Mouse (Mus musculus): ENCODE measurements around the gene Snph. TPM values are rescaled to one million over a fixed set of nuclear protein-coding genes. Genes with fewer than 3 reads are reported as not detected.

Gene Snph
- polyA plus RNA-seq (2017; shearing (Covaris generic)), result 1 to 10 TPM; 1.1 to 4.4 TPM

GRCm38 (mm10) chr2:151632159-151632814, at the start of gene Snph:
Gene Snph, minus strand, starts transcription at chr2:151632593.

DNA sequence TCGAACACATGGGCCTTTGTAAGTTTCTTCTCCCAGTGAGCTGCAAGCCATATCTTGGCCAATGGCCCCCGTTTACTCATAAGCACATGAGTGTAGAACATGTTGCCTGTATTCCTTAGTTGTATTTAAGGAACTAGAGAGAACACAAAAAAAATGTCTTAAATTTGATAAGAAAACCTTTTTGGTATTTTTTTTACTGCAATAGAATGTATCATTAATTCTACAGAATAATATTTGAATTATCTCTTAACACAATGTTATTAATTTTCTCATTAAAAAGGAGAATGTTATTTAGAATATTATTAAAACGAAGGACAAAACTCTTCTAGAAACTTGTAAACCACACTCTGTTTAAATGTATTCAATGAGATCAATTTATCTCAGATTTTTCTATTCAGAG, 36.0 kb upstream of the Snph start, which contains the start of gene Rad21l:
TSS of gene Rad21l (minus strand) at position 101 of the 400 bp plus-strand sequence.

GRCm38 (mm10) chr2:151571873-151572700, 60.3 kb downstream of the Snph start, which contains the start of gene Sdcbp2:
Gene Sdcbp2, plus strand, starts transcription at chr2:151572622.

GRCm38 (mm10) chr2:151542323-151543062, 89.9 kb downstream of the Snph start, which contains the start of gene Fkbp1a:
Gene Fkbp1a, plus strand, starts transcription at chr2:151542483.

Other genes with a start within 250 kb of the Snph start
- under 1 TPM in 1 of 2 experiments, not detected in 1; 0.87 TPM for gene 4921509C19Rik, start 156.4 kb downstream of the Snph start, polyA plus RNA-seq (2017; shearing (Covaris generic))
- gene Nsfl1c, start 138.4 kb downstream of the Snph start, polyA plus RNA-seq (2017; shearing (Covaris generic)), result 100 to 1,000 TPM; 157 to 162 TPM
- gene Fkbp1a, start 90.1 kb downstream of the Snph start, polyA plus RNA-seq (2017; shearing (Covaris generic)), result 100 to 1,000 TPM; 347 to 354 TPM
- 10 to 100 TPM; 27.5 to 78.1 TPM for gene Sdcbp2, start 60.0 kb downstream of the Snph start, polyA plus RNA-seq (2017; shearing (Covaris generic))
- gene Rad21l, start 35.9 kb upstream of the Snph start, polyA plus RNA-seq (2017; shearing (Covaris generic)), result under 1 TPM in 1 of 2 experiments, not detected in 1; 0.17 TPM
- under 1 TPM; 0.20 to 0.88 TPM for gene Tmem74b, start 69.4 kb upstream of the Snph start, polyA plus RNA-seq (2017; shearing (Covaris generic))
- gene Psmf1, start 111.6 kb upstream of the Snph start, polyA plus RNA-seq (2017; shearing (Covaris generic)), result 10 to 100 TPM; 65.8 to 79.3 TPM
- gene Rspo4, start 210.3 kb upstream of the Snph start, polyA plus RNA-seq (2017; shearing (Covaris generic)), result under 1 TPM; 0.13 to 0.47 TPM